Mouse (Mus musculus) kidney, adult 2 months (tissue): ENCODE data around the gene Lrrc4. TPM values are rescaled to one million over a fixed set of nuclear protein-coding genes. Genes with fewer than 3 reads are reported as not detected.

Source experiments
- DNase-seq: peaks from one replicate; pipeline ENCODE4 v3.0.0; 2021
- H3K27ac ChIP-seq: fragments of 200-500 bp; 2 replicates; pipeline ENCODE4 v1.5.1; 2012; ENCODE audit warnings: low read depth, low read length, control low read depth, inconsistent platforms; ENCODE audit not compliant: insufficient read depth
- H3K27me3 ChIP-seq: fragments of 200-500 bp; replicated peaks from 2 replicates; pipeline ENCODE4 v1.6.1; 2012; ENCODE audit warnings: mild to moderate bottlenecking, moderate library complexity, low read length, inconsistent platforms; ENCODE audit not compliant: control insufficient read depth, insufficient read depth
- H3K36me3 ChIP-seq: fragments of 200-500 bp; 2 replicates; pipeline ENCODE4 v1.6.1; 2012; ENCODE audit warnings: mild to moderate bottlenecking, moderate library complexity, low read length, inconsistent platforms; ENCODE audit not compliant: control insufficient read depth, insufficient read depth
- H3K4me1 ChIP-seq: fragments of 200-500 bp; 2 replicates; pipeline ENCODE4 v1.6.1; 2011; ENCODE audit warnings: low read length; ENCODE audit not compliant: control insufficient read depth, insufficient read depth
- H3K4me3 ChIP-seq: fragments of 200-500 bp; 2 replicates; pipeline ENCODE4 v1.5.1; 2011; ENCODE audit warnings: mild to moderate bottlenecking, low read depth, low read length, control low read depth; ENCODE audit not compliant: insufficient read depth
- CTCF ChIP-seq: fragments of 200-500 bp; conservative IDR thresholded peaks from 2 replicates; pipeline ENCODE4 v1.5.1; 2011; ENCODE audit warnings: low read depth, mild to moderate bottlenecking, control low read depth, low read length, moderate library complexity, mixed read lengths; ENCODE audit not compliant: insufficient read depth, insufficient read length
- POLR2A ChIP-seq: fragments of 200-500 bp; IDR thresholded peaks from one replicate; pipeline ENCODE4 v1.6.1; 2011; ENCODE audit warnings: low read depth, low read length, control low read depth
- WGBS: fragments of 180-500 bp; shearing (Covaris S2); methylation state at CpG from one replicate; pipeline ENCODE4 v1.1.7; 2018; 5-methylcytosine and 5-hydroxymethylcytosine counted together
- polyA plus RNA-seq: library from polyadenylated mRNA; depleted of rRNA; stranded (reverse); fragments of >200 nt; gene quantifications from 2 replicates; pipeline ENCODE4 v1.2.3, GENCODE M21; 2012

Lrrc4 gene
- polyA plus RNA-seq, 1 experiment = 0.56 TPM

- 55% methylated on average over 2 of the region's 2 CpGs for WGBS
- H3K27ac ChIP-seq = no peak overlapping the region
- TF ChIP-seq CTCF (no peak), POLR2A (no peak)
- DNase-seq = no peak
- H3K4me1 ChIP-seq = no peaks in the 10 kb centered on the region
- H3K27me3 ChIP-seq = no peaks in the 10 kb centered on the region
- no peak overlapping the region for H3K4me3 ChIP-seq
- no peaks in the 10 kb centered on the region for H3K36me3 ChIP-seq
These were observed 29.4 kb upstream of the Lrrc4 start for GRCm38 (mm10) chr6:28860922-28861321.

GRCm38 (mm10) chr6:28860450-28860849, 28.9 kb upstream of the Lrrc4 start:
- Histone ChIP-seq H3K36me3 (no peaks in the 10 kb centered on the region), H3K4me1 (no peaks in the 10 kb centered on the region), H3K4me3 (no peak overlapping the region), H3K27ac (no peak overlapping the region), H3K27me3 (no peaks in the 10 kb centered on the region)
- WGBS = 67% methylated on average over 2 of the region's 2 CpGs
- no peak for DNase-seq
- TF ChIP-seq POLR2A (no peak), CTCF (no peak)

DNA sequence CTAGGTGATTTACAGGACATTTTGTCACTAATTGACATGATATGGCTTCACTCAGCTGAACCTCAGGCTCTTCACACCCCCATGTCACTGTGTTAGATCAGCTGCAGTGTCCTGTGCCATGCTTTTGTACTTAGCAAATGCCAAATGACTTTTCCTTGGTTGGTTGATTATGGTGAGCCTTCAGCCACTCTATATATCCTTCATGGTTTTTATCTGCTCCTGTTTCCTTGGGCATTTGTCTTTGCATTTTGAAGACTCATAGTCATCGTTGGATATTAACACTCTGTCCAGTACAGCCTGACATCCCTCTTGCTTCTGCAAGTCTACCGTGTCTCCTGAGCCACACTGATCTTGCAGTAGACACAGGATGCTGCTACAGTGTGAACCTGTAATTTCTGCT, 27.5 kb upstream of the Lrrc4 start:
- Histone ChIP-seq H3K27ac (no peak overlapping the region), H3K27me3 (no peaks in the 10 kb centered on the region), H3K36me3 (no peaks in the 10 kb centered on the region), H3K4me3 (no peak overlapping the region), H3K4me1 (no peaks in the 10 kb centered on the region)
- DNase-seq = no peak
- 85% methylated on average over 2 of the region's 2 CpGs for WGBS
- TF ChIP-seq POLR2A (no peak), CTCF (no peak)

DNA sequence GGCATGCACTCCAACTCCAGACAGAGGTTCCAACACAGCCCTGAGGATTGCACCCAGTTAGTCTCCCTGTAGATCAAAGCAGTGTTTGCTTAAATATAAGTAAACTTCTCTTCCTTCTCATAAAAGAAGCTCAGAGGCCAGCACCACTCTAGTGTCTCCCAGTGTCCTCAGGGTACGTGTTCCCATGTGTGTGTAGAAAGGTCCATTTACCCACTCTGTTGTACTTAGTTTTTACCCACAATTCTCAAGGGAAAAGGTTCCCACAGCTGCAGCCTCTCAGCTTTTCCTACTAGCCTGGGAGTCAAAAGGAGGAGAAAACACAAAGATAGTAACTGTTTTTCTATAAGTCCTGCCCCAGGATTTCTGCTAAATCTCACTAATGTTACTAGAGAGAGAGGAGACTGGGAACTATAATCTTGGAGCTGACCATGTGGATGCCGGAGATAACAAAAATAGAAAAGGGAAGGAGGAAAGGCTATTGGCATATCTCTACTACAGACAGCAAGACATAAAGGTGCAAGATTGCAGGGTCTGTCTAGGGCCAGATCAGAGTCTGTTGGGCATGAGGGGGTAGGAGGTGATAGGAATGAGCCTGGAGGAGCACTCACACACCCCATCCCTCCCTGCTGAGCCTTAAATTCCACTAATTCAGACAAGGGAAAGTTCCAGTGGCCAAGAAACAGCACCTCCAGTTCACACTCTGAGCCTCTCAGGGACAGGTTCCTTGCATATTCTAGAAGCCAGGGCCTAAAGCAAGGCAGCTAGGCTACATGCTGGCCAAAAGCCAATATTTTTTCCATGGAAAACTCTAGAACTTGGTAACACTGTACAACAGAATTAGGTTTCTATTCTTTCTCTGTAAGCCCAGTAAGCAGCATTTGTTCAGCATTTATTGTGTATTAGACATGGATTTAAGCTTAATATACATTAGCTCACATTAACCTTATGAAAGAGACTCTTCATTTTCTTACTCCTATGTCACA, 25.9 kb upstream of the Lrrc4 start:
- H3K27me3 ChIP-seq = no peaks in the 10 kb centered on the region
- no peak for DNase-seq
- no peaks in the 10 kb centered on the region for H3K4me1 ChIP-seq
- WGBS = 75% methylated on average over 2 of the region's 2 CpGs
- H3K4me3 ChIP-seq = no peak overlapping the region
- no peaks in the 10 kb centered on the region for H3K36me3 ChIP-seq
- no peak overlapping the region for H3K27ac ChIP-seq
- no peak for TF ChIP-seq CTCF
- no peak for TF ChIP-seq POLR2A

DNA sequence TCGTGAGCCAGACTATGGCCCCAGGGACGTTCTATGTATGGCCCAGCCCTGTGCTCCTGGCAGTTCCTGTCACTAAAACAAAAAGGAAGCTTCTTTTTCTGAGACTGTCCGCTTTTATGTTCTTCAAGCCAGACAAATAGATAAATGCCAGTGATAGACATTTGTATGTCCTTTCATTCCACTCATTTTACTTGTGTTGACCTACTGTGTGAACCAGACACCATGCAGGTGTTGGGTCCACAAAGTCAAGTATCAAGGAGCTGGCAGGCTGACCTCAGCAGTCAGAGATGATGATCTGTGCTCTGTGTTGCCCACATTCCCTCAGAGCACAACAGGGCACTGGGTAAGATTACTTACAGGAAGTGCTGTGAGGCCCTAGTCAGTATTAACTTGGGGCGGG, 25.2 kb upstream of the Lrrc4 start:
- 87% methylated on average over 4 of the region's 4 CpGs for whole genome bisulfite sequencing
- H3K36me3 ChIP-seq = no peaks in the 10 kb centered on the region
- TF ChIP-seq POLR2A = no peak
- TF ChIP-seq CTCF = no peak

GRCm38 (mm10) chr6:28855442-28855841, 23.9 kb upstream of the Lrrc4 start:
- WGBS = 55% methylated on average over 3 of the region's 3 CpGs
- no peaks in the 10 kb centered on the region for H3K36me3 ChIP-seq
- DNase-seq = no peak
- no peak overlapping the region for H3K4me3 ChIP-seq
- no peak overlapping the region for H3K27ac ChIP-seq
- H3K4me1 ChIP-seq = no peaks in the 10 kb centered on the region
- H3K27me3 ChIP-seq = no peaks in the 10 kb centered on the region
- TF ChIP-seq POLR2A = no peak
- TF ChIP-seq CTCF = no peak

More for the DNA sequence above, 25.2 kb upstream of the Lrrc4 start:
- Histone ChIP-seq H3K27me3 (no peaks in the 10 kb centered on the region), H3K27ac (no peak overlapping the region), H3K4me1 (no peaks in the 10 kb centered on the region), H3K4me3 (no peak overlapping the region)
- DNase-seq = no peak

DNA sequence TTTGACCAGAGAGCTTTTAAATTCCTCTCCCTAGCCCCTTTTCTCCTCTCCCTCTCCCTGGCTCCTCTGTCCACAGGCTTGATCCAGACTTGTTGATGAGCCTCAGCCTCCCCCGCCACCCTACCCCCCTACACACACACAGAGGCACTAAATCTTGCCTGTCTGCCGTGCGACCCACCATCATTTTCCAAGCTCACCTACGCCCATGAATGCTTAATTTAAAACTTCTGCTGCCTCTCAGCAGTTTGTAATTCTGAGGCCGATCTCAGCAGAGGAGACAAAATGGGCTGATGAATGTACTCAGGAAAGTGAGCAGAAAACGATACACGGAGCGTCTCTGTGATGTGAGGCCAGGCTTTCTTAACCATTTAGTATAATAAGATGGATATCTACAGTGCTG, 23.1 kb upstream of the Lrrc4 start:
- Histone ChIP-seq H3K4me3 (no peak overlapping the region), H3K36me3 (no peaks in the 10 kb centered on the region), H3K27me3 (no peaks in the 10 kb centered on the region), H3K4me1 (no peaks in the 10 kb centered on the region), H3K27ac (no peak overlapping the region)
- no peak for DNase-seq
- no peak for TF ChIP-seq POLR2A
- no peak for TF ChIP-seq CTCF
- WGBS = 72% methylated on average over 8 of the region's 8 CpGs

DNA sequence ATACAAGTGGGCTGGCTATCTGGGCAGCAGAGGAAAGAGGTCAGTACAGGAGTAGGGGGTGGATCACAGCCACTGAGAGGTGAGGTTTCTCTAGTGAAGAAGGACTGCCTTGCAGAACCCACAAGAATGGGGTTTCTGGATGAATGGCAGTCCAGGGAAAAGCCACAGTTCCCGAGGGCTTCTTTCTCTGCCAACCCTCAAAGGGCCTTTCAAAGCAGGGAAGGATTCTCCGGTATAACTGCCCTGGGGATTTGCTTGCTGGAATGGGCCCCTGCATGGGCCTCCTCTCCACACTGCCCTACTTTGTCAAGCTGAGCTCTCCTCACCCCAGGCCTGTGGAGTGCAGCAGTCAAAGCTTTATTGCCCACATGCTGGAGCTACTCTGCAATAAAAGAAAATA, 22.1 kb upstream of the Lrrc4 start:
- Histone ChIP-seq H3K4me1 (no peaks in the 10 kb centered on the region), H3K27ac (no peak overlapping the region), H3K4me3 (no peak overlapping the region), H3K36me3 (no peaks in the 10 kb centered on the region), H3K27me3 (no peaks in the 10 kb centered on the region)
- TF ChIP-seq CTCF = no peak
- no peak for TF ChIP-seq POLR2A
- DNase-seq = no peak
- 78% methylated on average over 2 of the region's 2 CpGs for WGBS
